Mouse (Mus musculus): Measurements from ENCODE around the gene Ifnl2.
"Not testable (repeated sequence)": the region's sequence is repeated elsewhere in the genome, so short reads cannot be mapped to it uniquely, and the experiment has no call there.

Ifnl2 gene

GRCm38 (mm10) chr7:28510405-28510974 lies at the start of gene Ifnl2:
Gene Ifnl2 (minus strand): TSS chr7:28510455.
- not testable (repeated sequence) for DNase-seq (ENCODE audit: extremely low spot score)

- DNase-seq (ENCODE audit: extremely low spot score) = no peak
These were observed 48.2 kb upstream of the Ifnl2 start for GRCm38 (mm10) chr7:28558486-28558885.

- DNase-seq (ENCODE audit: extremely low spot score) = no peak
These were observed 47.5 kb upstream of the Ifnl2 start for GRCm38 (mm10) chr7:28557708-28558107.

- no peak for DNase-seq (ENCODE audit: extremely low spot score)
These were observed 46.8 kb upstream of the Ifnl2 start for GRCm38 (mm10) chr7:28557069-28557468.

- DNase-seq (ENCODE audit: extremely low spot score) = no peak
These were observed 45.8 kb upstream of the Ifnl2 start for GRCm38 (mm10) chr7:28555939-28556535.

- no peak for DNase-seq (ENCODE audit: extremely low spot score)
These were observed 42.8 kb upstream of the Ifnl2 start for GRCm38 (mm10) chr7:28553076-28553475.

- no peak for DNase-seq (ENCODE audit: extremely low spot score)
These were observed 37.4 kb upstream of the Ifnl2 start for GRCm38 (mm10) chr7:28547628-28548027.

GRCm38 (mm10) chr7:28547154-28547553 lies 36.9 kb upstream of the Ifnl2 start, which contains the start of gene Nccrp1:
Gene Nccrp1 (minus strand): TSS chr7:28547254.
- DNase-seq (ENCODE audit: extremely low spot score) = no peak

GRCm38 (mm10) chr7:28546649-28547048 lies 36.4 kb upstream of the Ifnl2 start:
- DNase-seq (ENCODE audit: extremely low spot score) = no peak

GRCm38 (mm10) chr7:28545891-28546210 lies 35.6 kb upstream of the Ifnl2 start:
- DNase-seq (ENCODE audit: extremely low spot score) = no peak

GRCm38 (mm10) chr7:28545048-28545890 lies 35.0 kb upstream of the Ifnl2 start:
- DNase-seq (ENCODE audit: extremely low spot score) = no peak

GRCm38 (mm10) chr7:28544051-28544601 lies 33.9 kb upstream of the Ifnl2 start:
- DNase-seq (ENCODE audit: extremely low spot score) = peak; percentile 66

GRCm38 (mm10) chr7:28540526-28540925 lies 30.3 kb upstream of the Ifnl2 start, which contains the start of gene Sycn:
Gene Sycn (plus strand): TSS chr7:28540885.
- DNase-seq (ENCODE audit: extremely low spot score) = no peak

GRCm38 (mm10) chr7:28538886-28539285 lies 28.6 kb upstream of the Ifnl2 start:
- not testable (repeated sequence) for DNase-seq (ENCODE audit: extremely low spot score)

- DNase-seq (ENCODE audit: extremely low spot score) = no peak
These were observed 21.8 kb upstream of the Ifnl2 start for GRCm38 (mm10) chr7:28532005-28532404.

GRCm38 (mm10) chr7:28527922-28528719 lies 17.9 kb upstream of the Ifnl2 start:
- peak; percentile 79 for DNase-seq (ENCODE audit: extremely low spot score)

- DNase-seq (ENCODE audit: extremely low spot score) = not testable (repeated sequence)
These were observed 12.3 kb upstream of the Ifnl2 start, which contains the start of gene Ifnl3 for GRCm38 (mm10) chr7:28522536-28522935. Gene Ifnl3 (plus strand): TSS chr7:28522836.

GRCm38 (mm10) chr7:28511441-28511840 lies 1.2 kb upstream of the Ifnl2 start:
- no peak for DNase-seq (ENCODE audit: extremely low spot score)

- DNase-seq (ENCODE audit: extremely low spot score) = not testable (repeated sequence)
These were observed 1.1 kb downstream of the Ifnl2 start for GRCm38 (mm10) chr7:28509121-28509520.

- DNase-seq (ENCODE audit: extremely low spot score) = peak; percentile 19
These were observed 4.7 kb downstream of the Ifnl2 start for GRCm38 (mm10) chr7:28505585-28505984.

GRCm38 (mm10) chr7:28495426-28495825 lies 14.8 kb downstream of the Ifnl2 start:
- DNase-seq (ENCODE audit: extremely low spot score) = no peak

GRCm38 (mm10) chr7:28492310-28492709 lies 17.9 kb downstream of the Ifnl2 start:
- no peak for DNase-seq (ENCODE audit: extremely low spot score)
